Mouse (Mus musculus): ENCODE measurements at regions not wholly inside any gene's neighbourhood (a gene's known extent, or its start where the extent isn't known, plus 50 kb on each side); places are given as distances from the start of the nearest gene placed in this dataset.

DNA sequence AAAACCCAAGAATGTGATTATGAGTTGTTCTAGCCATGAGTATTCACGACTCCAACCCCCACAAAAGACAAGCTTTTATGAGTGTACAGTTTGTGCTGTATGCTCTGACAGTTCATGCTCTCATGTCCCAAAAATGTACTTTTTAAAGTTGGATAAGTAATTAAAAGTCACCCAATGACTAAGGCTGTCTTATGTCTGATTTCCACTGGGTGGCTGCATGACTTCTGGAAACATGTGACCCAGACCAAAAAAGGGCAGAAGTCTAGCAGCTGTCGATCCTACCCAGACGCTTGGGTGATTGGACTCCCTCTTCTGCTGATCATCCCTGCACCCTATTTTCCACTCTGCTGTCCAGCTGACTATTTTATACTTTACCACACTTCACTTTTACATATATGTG is 168.7 kb downstream of the Moxd1 start:
- Histone ChIP-seq H3K4me3 (no peak overlapping the region), H3ac (ENCODE audit: control insufficient read depth, insufficient read length) (no peak overlapping the region), H3K27me3 (ENCODE audit: control insufficient read depth, insufficient read depth, insufficient read length) (no peaks in the 10 kb centered on the region), H3K79me2 (ENCODE audit: control insufficient read depth, insufficient read depth) (no peaks in the 10 kb centered on the region), H3K36me3 (ENCODE audit: control insufficient read depth, insufficient read depth) (no peaks in the 10 kb centered on the region), H3K4me2 (ENCODE audit: low read depth) (peak overlapping the region; percentile 39)
- TF ChIP-seq MAX (IDR thresholded peaks at IDR 0.05; ENCODE audit: low read depth) (no peak), MYOD1 (IDR thresholded peaks at IDR 0.05; ENCODE audit: control insufficient read depth in 1 of 3, insufficient read length in 2 of 3, low read depth in 2 of 3) (peak in 2 of 3 experiments; percentile 69 to 70), SRF (IDR thresholded peaks at IDR 0.05; ENCODE audit: control insufficient read depth, insufficient read length, low read depth) (peak; percentile 96), USF1 (IDR thresholded peaks at IDR 0.05; ENCODE audit: low read depth) (peak; percentile 82)

DNA sequence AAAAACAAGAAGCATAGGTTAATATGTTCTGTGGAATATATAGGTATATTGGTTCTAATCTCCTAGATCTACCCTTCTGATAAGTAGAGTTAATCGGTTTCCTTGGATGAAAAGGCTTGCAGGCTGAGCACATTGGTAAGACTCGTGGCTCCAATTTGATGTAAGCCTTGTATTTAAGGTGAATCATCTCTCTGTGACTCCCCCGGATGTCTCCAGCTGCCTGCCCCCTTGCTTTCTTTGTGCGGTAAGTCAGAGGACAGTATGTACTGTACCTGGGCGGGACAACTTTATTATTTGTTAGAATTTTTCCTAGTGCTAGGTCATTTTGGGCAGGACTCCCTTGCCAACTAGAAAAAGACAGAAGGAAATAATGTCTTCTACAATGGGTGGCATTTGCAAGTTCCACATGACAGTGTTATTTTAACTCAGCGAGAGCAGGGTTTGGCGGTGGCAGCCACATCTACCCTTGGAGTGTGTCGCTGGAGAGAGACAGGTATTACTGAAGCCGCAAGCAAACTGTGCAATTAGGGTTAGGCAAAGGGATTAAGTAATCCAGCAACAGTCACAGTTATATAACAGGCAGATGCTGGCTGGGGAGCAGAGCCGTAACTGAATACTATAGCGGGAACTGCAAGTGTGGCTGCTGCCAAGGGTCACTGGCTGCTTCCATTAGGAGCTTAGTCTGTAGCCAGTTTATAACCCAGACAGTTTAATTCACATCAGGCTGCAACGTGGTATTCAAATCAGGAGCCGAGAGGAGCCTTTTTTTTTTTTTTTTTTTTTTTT is 172.9 kb downstream of the Moxd1 start:
- TF ChIP-seq POLR2AphosphoS2 (IDR thresholded peaks at IDR 0.05; ENCODE audit: insufficient read length, low read depth): no peak
- 0 out of 2 replicates have a peak, but pooled peaks have one; percentile 6 for TF ChIP-seq CEBPB (IDR thresholded peaks at IDR 0.05; ENCODE audit: insufficient read depth, poor library complexity, severe bottlenecking)
- no peaks in the 10 kb centered on the region for H3K36me3 ChIP-seq (ENCODE audit: control insufficient read depth, insufficient read depth)
- no peak overlapping the region for H3ac ChIP-seq (ENCODE audit: control insufficient read depth, insufficient read length)
- no peak overlapping the region for H3K4me3 ChIP-seq
- no peaks in the 10 kb centered on the region for H3K79me2 ChIP-seq (ENCODE audit: control insufficient read depth, insufficient read depth)
- no peaks in the 10 kb centered on the region for H3K27me3 ChIP-seq (ENCODE audit: control insufficient read depth, insufficient read depth, insufficient read length)
- H3K4me2 ChIP-seq (ENCODE audit: low read depth): peak overlapping the region; percentile 71

DNA sequence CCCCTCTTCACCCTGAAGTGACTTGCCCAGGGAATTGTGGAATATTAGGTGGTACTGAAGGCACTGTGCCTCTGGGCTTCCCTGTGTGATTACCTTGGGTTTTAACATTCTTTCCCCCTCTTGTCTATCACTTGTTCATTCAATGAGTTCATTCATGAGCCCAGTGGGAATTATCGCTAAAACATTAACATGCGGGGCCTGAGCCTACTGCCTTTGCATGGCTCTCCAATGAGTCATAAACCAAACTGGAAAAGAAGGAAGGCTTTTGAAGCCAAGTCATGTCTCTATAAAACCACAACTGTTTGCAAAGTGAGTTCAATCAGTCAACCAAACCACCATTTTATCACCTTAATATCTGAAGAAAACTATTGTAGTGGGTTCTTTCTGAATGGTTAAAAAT is 173.8 kb downstream of the Moxd1 start:
- no peaks in the 10 kb centered on the region for H3K36me3 ChIP-seq (ENCODE audit: control insufficient read depth, insufficient read depth)

DNA sequence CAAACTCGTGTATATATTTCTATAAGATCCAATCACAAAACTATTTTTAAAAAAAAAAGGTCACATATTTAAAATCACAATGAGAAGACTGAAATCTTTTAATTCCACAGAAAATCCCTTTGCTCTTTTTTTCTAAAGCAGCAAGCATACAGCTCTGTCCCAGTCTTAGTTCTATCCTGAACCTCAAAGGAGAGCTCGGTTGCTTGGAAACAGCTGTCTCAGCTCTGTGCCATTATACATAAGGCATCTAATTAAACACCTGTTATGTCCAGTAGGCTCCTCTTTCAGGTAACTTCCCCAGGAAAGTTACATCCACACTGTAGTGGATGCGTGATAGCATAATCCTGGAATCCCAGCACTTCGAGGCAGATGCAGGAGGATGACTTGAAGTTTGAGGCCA is 181.5 kb downstream of the Moxd1 start:
- no peaks in the 10 kb centered on the region for H3K36me3 ChIP-seq (ENCODE audit: control insufficient read depth, insufficient read depth)
- H3K79me2 ChIP-seq (ENCODE audit: control insufficient read depth, insufficient read depth): no peaks in the 10 kb centered on the region
- H3K4me2 ChIP-seq (ENCODE audit: low read depth): no peak overlapping the region
- H3K27me3 ChIP-seq (ENCODE audit: control insufficient read depth, insufficient read depth, insufficient read length): no peaks in the 10 kb centered on the region
- TF ChIP-seq POLR2AphosphoS2 (IDR thresholded peaks at IDR 0.05; ENCODE audit: insufficient read length, low read depth) (no peak), SRF (IDR thresholded peaks at IDR 0.05; ENCODE audit: control insufficient read depth, insufficient read length, low read depth) (no peak), MYOD1 (IDR thresholded peaks at IDR 0.05; ENCODE audit: control insufficient read depth in 1 of 3, insufficient read length in 2 of 3, low read depth in 2 of 3) (no peak), MAX (IDR thresholded peaks at IDR 0.05; ENCODE audit: low read depth) (no peak), TCF12 (IDR thresholded peaks at IDR 0.05; ENCODE audit: insufficient read depth, poor library complexity, severe bottlenecking) (no peak), MYOG (IDR thresholded peaks at IDR 0.05; ENCODE audit: control insufficient read depth in 1 of 3, insufficient read depth in 1 of 3, insufficient read length in 2 of 3, low read depth in 2 of 3) (no peak), CEBPB (IDR thresholded peaks at IDR 0.05; ENCODE audit: insufficient read depth, poor library complexity, severe bottlenecking) (no peak), POLR2A (IDR thresholded peaks at IDR 0.05; ENCODE audit: insufficient read length, low read depth) (no peak), E2F4 (IDR thresholded peaks at IDR 0.05; ENCODE audit: insufficient read depth) (no peak), REST (IDR thresholded peaks at IDR 0.05; ENCODE audit: insufficient read depth, insufficient read length) (no peak), TCF3 (IDR thresholded peaks at IDR 0.05; ENCODE audit: insufficient read length, low read depth) (no peak), USF1 (IDR thresholded peaks at IDR 0.05; ENCODE audit: low read depth) (no peak)
- H3K4me3 ChIP-seq: no peak overlapping the region
- H3ac ChIP-seq (ENCODE audit: control insufficient read depth, insufficient read length): no peak overlapping the region

More for the DNA sequence above, 173.8 kb downstream of the Moxd1 start:
- peak overlapping the region; percentile 71 for H3K4me2 ChIP-seq (ENCODE audit: low read depth)
- H3K27me3 ChIP-seq (ENCODE audit: control insufficient read depth, insufficient read depth, insufficient read length): no peaks in the 10 kb centered on the region
- H3K4me3 ChIP-seq: no peak overlapping the region
- no peaks in the 10 kb centered on the region for H3K79me2 ChIP-seq (ENCODE audit: control insufficient read depth, insufficient read depth)
- H3ac ChIP-seq (ENCODE audit: control insufficient read depth, insufficient read length): no peak overlapping the region
- no peak; the same call in 1 of the 2 replicates for TF ChIP-seq CEBPB (IDR thresholded peaks at IDR 0.05; ENCODE audit: insufficient read depth, poor library complexity, severe bottlenecking)
- no peak for TF ChIP-seq MYOD1 (IDR thresholded peaks at IDR 0.05; ENCODE audit: control insufficient read depth in 1 of 3, insufficient read length in 2 of 3, low read depth in 2 of 3)
- no peak for TF ChIP-seq POLR2A (IDR thresholded peaks at IDR 0.05; ENCODE audit: insufficient read length, low read depth)

GRCm38 (mm10) chr10:24406953-24407352 is 183.6 kb downstream of the Moxd1 start:
- no peaks in the 10 kb centered on the region for H3K36me3 ChIP-seq (ENCODE audit: control insufficient read depth, insufficient read depth)
- H3K79me2 ChIP-seq (ENCODE audit: control insufficient read depth, insufficient read depth): no peaks in the 10 kb centered on the region
- no peaks in the 10 kb centered on the region for H3K27me3 ChIP-seq (ENCODE audit: control insufficient read depth, insufficient read depth, insufficient read length)
- H3K4me2 ChIP-seq (ENCODE audit: low read depth): no peak overlapping the region
- TF ChIP-seq USF1 (IDR thresholded peaks at IDR 0.05; ENCODE audit: low read depth) (no peak), POLR2A (IDR thresholded peaks at IDR 0.05; ENCODE audit: insufficient read length, low read depth) (no peak), TCF3 (IDR thresholded peaks at IDR 0.05; ENCODE audit: insufficient read length, low read depth) (no peak), TCF12 (IDR thresholded peaks at IDR 0.05; ENCODE audit: insufficient read depth, poor library complexity, severe bottlenecking) (no peak), CEBPB (IDR thresholded peaks at IDR 0.05; ENCODE audit: insufficient read depth, poor library complexity, severe bottlenecking) (no peak), MYOG (IDR thresholded peaks at IDR 0.05; ENCODE audit: control insufficient read depth in 1 of 3, insufficient read depth in 1 of 3, insufficient read length in 2 of 3, low read depth in 2 of 3) (no peak), SRF (IDR thresholded peaks at IDR 0.05; ENCODE audit: control insufficient read depth, insufficient read length, low read depth) (no peak), REST (IDR thresholded peaks at IDR 0.05; ENCODE audit: insufficient read depth, insufficient read length) (no peak), MAX (IDR thresholded peaks at IDR 0.05; ENCODE audit: low read depth) (no peak), MYOD1 (IDR thresholded peaks at IDR 0.05; ENCODE audit: control insufficient read depth in 1 of 3, insufficient read length in 2 of 3, low read depth in 2 of 3) (no peak)
- H3K4me3 ChIP-seq: no peak overlapping the region
- no peak overlapping the region for H3ac ChIP-seq (ENCODE audit: control insufficient read depth, insufficient read length)
